Mouse (Mus musculus) MEL (cell line): Measurements from ENCODE around the gene Lhx5.

Experiments
- CHD1 ChIP-seq: IDR thresholded peaks from 2 replicates; pipeline ENCODE4 v1.6.1; 2012; ENCODE audit warnings: low read depth, mild to moderate bottlenecking, inconsistent platforms, low read length, improper control_type of control experiment
- CTCF ChIP-seq, 3 experiments: IDR thresholded peaks in 2 of 3; conservative IDR thresholded peaks in 1 of 3; 2 replicates each; pipeline ENCODE4 v1.5.1; 2011 to 2012; ENCODE audit warnings: low read length in 3 of 3, low read depth in 2 of 3, mild to moderate bottlenecking in 2 of 3, improper control_type of control experiment in 1 of 3, inconsistent platforms in 1 of 3, mixed read lengths in 1 of 3, moderate library complexity in 1 of 3; ENCODE audit not compliant: control insufficient read depth in 1 of 3, insufficient read depth in 1 of 3, poor library complexity in 1 of 3, severe bottlenecking in 1 of 3
- E2F4 ChIP-seq: IDR thresholded peaks from 2 replicates; pipeline ENCODE4 v1.6.1; 2011; ENCODE audit warnings: low read depth, low read length, improper control_type of control experiment, borderline replicate concordance
- EP300 ChIP-seq, 2 experiments: IDR thresholded peaks; 2 replicates each; pipeline ENCODE4 v1.6.1; 2011; ENCODE audit warnings: improper control_type of control experiment in 2 of 2, low read length in 2 of 2, low read depth in 1 of 2, mild to moderate bottlenecking in 1 of 2
- GABPA ChIP-seq: IDR thresholded peaks from 2 replicates; pipeline ENCODE4 v1.6.1; 2012; ENCODE audit warnings: low read depth, mild to moderate bottlenecking, inconsistent platforms, low read length, improper control_type of control experiment, moderate library complexity
- GATA1 ChIP-seq: IDR thresholded peaks from 2 replicates; pipeline ENCODE4 v1.6.1; 2011; ENCODE audit warnings: low read depth, low read length, improper control_type of control experiment
- MAFK ChIP-seq: IDR thresholded peaks from 2 replicates; pipeline ENCODE4 v1.6.1; 2011; ENCODE audit warnings: low read depth, mild to moderate bottlenecking, low read length, improper control_type of control experiment, borderline replicate concordance
- MAX ChIP-seq: IDR thresholded peaks from 2 replicates; pipeline ENCODE4 v1.6.1; 2011; ENCODE audit warnings: low read length, improper control_type of control experiment
- POLR2A ChIP-seq, 2 experiments: IDR thresholded peaks; 2 replicates each; pipeline ENCODE4 v1.6.1; 2011 to 2012; ENCODE audit warnings: low read length in 2 of 2, mild to moderate bottlenecking in 2 of 2, control low read depth in 1 of 2, improper control_type of control experiment in 1 of 2, low read depth in 1 of 2, moderate library complexity in 1 of 2; ENCODE audit not compliant: control insufficient read depth in 1 of 2, insufficient read depth in 1 of 2, poor library complexity in 1 of 2
- RCOR1 ChIP-seq: IDR thresholded peaks from 2 replicates; pipeline ENCODE4 v1.6.1; 2012; ENCODE audit warnings: low read depth, mild to moderate bottlenecking, inconsistent platforms, low read length, improper control_type of control experiment
- TAL1 ChIP-seq: IDR thresholded peaks from 2 replicates; pipeline ENCODE4 v1.6.1; 2012; ENCODE audit warnings: mild to moderate bottlenecking, inconsistent platforms, low read length, moderate library complexity, mixed read lengths
- USF1 ChIP-seq: IDR thresholded peaks from 2 replicates; pipeline ENCODE4 v1.6.1; 2014; ENCODE audit warnings: low read depth, mild to moderate bottlenecking, inconsistent platforms, low read length, improper control_type of control experiment, moderate library complexity
- USF2 ChIP-seq, 2 experiments: IDR thresholded peaks; 2 replicates each; pipeline ENCODE4 v1.6.1; 2011 to 2012; ENCODE audit warnings: improper control_type of control experiment in 2 of 2, low read length in 2 of 2, borderline replicate concordance in 1 of 2, inconsistent platforms in 1 of 2, low read depth in 1 of 2, mild to moderate bottlenecking in 1 of 2; ENCODE audit not compliant: insufficient read depth in 1 of 2

DNA sequence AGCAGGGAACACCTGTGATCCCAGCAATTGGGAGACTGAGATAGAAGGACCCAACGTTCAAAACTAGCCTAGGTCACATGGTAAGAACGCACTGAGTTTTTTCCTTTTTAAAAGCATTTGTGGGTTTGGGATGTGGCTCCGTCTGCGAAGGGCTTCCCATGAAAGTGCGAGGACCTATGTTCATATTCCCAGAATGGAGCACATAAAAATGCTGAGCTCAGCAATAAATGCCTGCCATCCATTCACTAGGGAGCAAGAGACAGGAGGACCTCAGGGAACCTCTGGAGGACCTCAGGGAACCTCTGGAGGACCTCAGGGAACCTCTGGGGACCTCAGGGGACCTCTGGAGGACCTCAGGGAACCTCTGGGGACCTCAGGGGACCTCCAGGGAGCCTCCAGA is 46.5 kb downstream of the Lhx5 start:
- TF ChIP-seq TAL1 (no peak), MAX (no peak), CTCF (IDR thresholded peaks at IDR 0.05 in 2 of 3, conservative IDR thresholded peaks at IDR 0.05 in 1 of 3; ENCODE audit: control insufficient read depth in 1 of 3, insufficient read depth in 1 of 3, low read depth in 2 of 3, low read length in 3 of 3, poor library complexity in 1 of 3, severe bottlenecking in 1 of 3) (no peak), POLR2A (IDR thresholded peaks at IDR 0.05; ENCODE audit: control insufficient read depth in 1 of 2, insufficient read depth in 1 of 2, low read depth in 1 of 2, low read length in 2 of 2, poor library complexity in 1 of 2) (no peak), GATA1 (no peak), E2F4 (no peak), EP300 (IDR thresholded peaks at IDR 0.05; ENCODE audit: low read depth in 1 of 2, low read length in 2 of 2) (no peak), GABPA (no peak), USF1 (no peak), MAFK (peak; percentile 92), CHD1 (no peak), USF2 (IDR thresholded peaks at IDR 0.05; ENCODE audit: borderline replicate concordance in 1 of 2, insufficient read depth in 1 of 2, low read depth in 1 of 2, low read length in 2 of 2) (no peak), RCOR1 (no peak)
